Mouse (Mus musculus) lung, adult 18-20 months (tissue): ENCODE measurements around the gene Rbm44.

Experiments
- DNase-seq, 2 experiments: peaks; one replicate each; pipeline ENCODE4 v3.0.0; 2022; ENCODE audit warnings: mixed read lengths in 2 of 2

Gene Rbm44

GRCm38 (mm10) chr1:91144813-91145212 is at the start of gene Rbm44:
Gene Rbm44, plus strand, starts transcription at chr1:91145089.
- DNase-seq, result no peak

- peak in 1 of 2 experiments; percentile 58 for DNase-seq
Observed at GRCm38 (mm10) chr1:91095258-91095657, 49.6 kb upstream of the Rbm44 start.

GRCm38 (mm10) chr1:91095853-91096252 is 49.0 kb upstream of the Rbm44 start:
- DNase-seq, result no peak

- DNase-seq, result no peak
Observed at GRCm38 (mm10) chr1:91096490-91096889, 48.4 kb upstream of the Rbm44 start.

- no peak for DNase-seq
Observed at GRCm38 (mm10) chr1:91097283-91097834, 47.5 kb upstream of the Rbm44 start.

- peak; percentile 61 to 73 for DNase-seq
Observed at GRCm38 (mm10) chr1:91098887-91099286, 46.0 kb upstream of the Rbm44 start.

GRCm38 (mm10) chr1:91101709-91102440 is 43.0 kb upstream of the Rbm44 start:
- DNase-seq, result peak; percentile 31 to 64

GRCm38 (mm10) chr1:91103366-91103983 is 41.4 kb upstream of the Rbm44 start:
- DNase-seq, result peak; percentile 65 to 79

- no peak for DNase-seq
Observed at GRCm38 (mm10) chr1:91107548-91107947, 37.3 kb upstream of the Rbm44 start.

- DNase-seq, result no peak
Observed at GRCm38 (mm10) chr1:91109302-91109701, 35.6 kb upstream of the Rbm44 start.

- no peak for DNase-seq
Observed at GRCm38 (mm10) chr1:91112171-91112570, 32.7 kb upstream of the Rbm44 start.

- no peak for DNase-seq
Observed at GRCm38 (mm10) chr1:91112606-91113005, 32.3 kb upstream of the Rbm44 start.

- DNase-seq, result no peak
Observed at GRCm38 (mm10) chr1:91122121-91122520, 22.8 kb upstream of the Rbm44 start.

GRCm38 (mm10) chr1:91123004-91123403 is 21.9 kb upstream of the Rbm44 start:
- no peak for DNase-seq

- DNase-seq, result no peak
Observed at GRCm38 (mm10) chr1:91123466-91123865, 21.4 kb upstream of the Rbm44 start.

- no peak for DNase-seq
Observed at GRCm38 (mm10) chr1:91128849-91129248, 16.0 kb upstream of the Rbm44 start.

GRCm38 (mm10) chr1:91137036-91137435 is 7.9 kb upstream of the Rbm44 start:
- no peak for DNase-seq

GRCm38 (mm10) chr1:91151509-91151908 is 6.6 kb downstream of the Rbm44 start:
- no peak for DNase-seq

GRCm38 (mm10) chr1:91166798-91167197 is 21.9 kb downstream of the Rbm44 start:
- no peak for DNase-seq

GRCm38 (mm10) chr1:91169157-91169556 is 24.3 kb downstream of the Rbm44 start:
- DNase-seq, result no peak

- no peak for DNase-seq
Observed at GRCm38 (mm10) chr1:91174796-91175195, 29.9 kb downstream of the Rbm44 start.

- no peak for DNase-seq
Observed at GRCm38 (mm10) chr1:91176026-91176425, 31.1 kb downstream of the Rbm44 start.

GRCm38 (mm10) chr1:91176871-91177270 is 32.0 kb downstream of the Rbm44 start:
- no peak for DNase-seq

GRCm38 (mm10) chr1:91179086-91179485 is 34.2 kb downstream of the Rbm44 start:
- DNase-seq, result peak; percentile 71 to 79
